Comparison of ENCODE assay signal across 1 mouse cellular context in genomic region chr11:101178061-101179058, GRCm38 (mm10).
A peak's percentile ranks its signal among the peaks of the same experiment; 100 is the strongest.
TF ChIP-seq lines count a peak whose summit lies in the region.

No protein-coding gene starts in this region.

TF ChIP-seq in CH12.LX, 34 proteins besides CTCF, POLR2A, EP300 and RAD21 (continued from another document):
- no peak for TF ChIP-seq ZC3H11A (IDR thresholded peaks at IDR 0.05; ENCODE audit: low read depth, low read length)
- peak; percentile 91; the same call in 1 of the 2 replicates for TF ChIP-seq CHD1 (IDR thresholded peaks at IDR 0.05; ENCODE audit: low read depth, low read length)
- TF ChIP-seq MYC (IDR thresholded peaks at IDR 0.05; ENCODE audit: low read depth, low read length) = peak; percentile 89
- 0 out of 2 replicates have a peak, but pooled peaks have one; percentile 34 for TF ChIP-seq TBP (conservative IDR thresholded peaks at IDR 0.05; ENCODE audit: low read depth, low read length)
- peak; percentile 74; the same call in 1 of the 2 replicates for TF ChIP-seq ZMIZ1 (IDR thresholded peaks at IDR 0.05; ENCODE audit: low read depth, low read length)
- peak; percentile 92 for TF ChIP-seq MAX (IDR thresholded peaks at IDR 0.05; ENCODE audit: low read length)
- TF ChIP-seq ZKSCAN1 (IDR thresholded peaks at IDR 0.05; ENCODE audit: borderline replicate concordance, low read depth, low read length) = no peak
- TF ChIP-seq CHD2 (IDR thresholded peaks at IDR 0.05; ENCODE audit: low read length) = no peak
- TF ChIP-seq UBTF (IDR thresholded peaks at IDR 0.05; ENCODE audit: low read depth, low read length) = no peak
- TF ChIP-seq E2F4 (IDR thresholded peaks at IDR 0.05; ENCODE audit: insufficient replicate concordance, low read depth, low read length) = no peak
- TF ChIP-seq ETS1 (conservative IDR thresholded peaks at IDR 0.05; ENCODE audit: low read depth, low read length) = peak; percentile 82
- no peak for TF ChIP-seq MAFK (IDR thresholded peaks at IDR 0.05; ENCODE audit: insufficient replicate concordance, low read length)
- TF ChIP-seq RCOR1 (conservative IDR thresholded peaks at IDR 0.05; ENCODE audit: low read depth, low read length) = peak; percentile 68; the same call in 1 of the 2 replicates
- TF ChIP-seq SIN3A (IDR thresholded peaks at IDR 0.05; ENCODE audit: low read length) = peak; percentile 88
- TF ChIP-seq ZNF384 (IDR thresholded peaks at IDR 0.05; ENCODE audit: low read depth, low read length) = peak; percentile 25; the same call in 1 of the 2 replicates
- TF ChIP-seq KAT2A (IDR thresholded peaks at IDR 0.05; ENCODE audit: insufficient replicate concordance, low read length) = 0 out of 2 replicates have a peak, but pooled peaks have one; percentile 41
- no peak for TF ChIP-seq USF2 (conservative IDR thresholded peaks at IDR 0.05; ENCODE audit: low read depth, low read length)
- TF ChIP-seq IRF4 (IDR thresholded peaks at IDR 0.05; ENCODE audit: low read depth, low read length) = peak; percentile 72
- TF ChIP-seq POLR2AphosphoS2 (IDR thresholded peaks at IDR 0.05; ENCODE audit: low read depth, low read length) = no peak; the same call in none of the 2 replicates
- peak; percentile 43; the same call in 1 of the 2 replicates for TF ChIP-seq MEF2A (IDR thresholded peaks at IDR 0.05; ENCODE audit: borderline replicate concordance, low read depth, low read length)
- TF ChIP-seq BHLHE40 (IDR thresholded peaks at IDR 0.05; ENCODE audit: low read depth, low read length) = peak; percentile 95
- peak; percentile 26; the same call in 1 of the 2 replicates for TF ChIP-seq SMC3 (IDR thresholded peaks at IDR 0.05; ENCODE audit: low read depth, low read length)
- TF ChIP-seq ELF1 (IDR thresholded peaks at IDR 0.05; ENCODE audit: low read depth, low read length) = no peak
- TF ChIP-seq NELFE (IDR thresholded peaks at IDR 0.05; ENCODE audit: low read depth, low read length) = 0 out of 2 replicates have a peak, but pooled peaks have one; percentile 9
